Mouse (Mus musculus) neural tube, embryonic 14.5 days (tissue): ENCODE results near the gene Adap1. TPM values are rescaled to one million over a fixed set of nuclear protein-coding genes. Genes with fewer than 3 reads are reported as not detected.
A peak's percentile ranks its signal among the peaks of the same experiment; 100 is the strongest.

ENCODE experiments used
- ATAC-seq: fragments of 200-750 bp; cut with Nextera tagmentation; 2 replicates; pipeline ENCODE4 v1.8.0; 2017; ENCODE audit warnings: low read depth, mild to moderate bottlenecking, moderate TSS enrichment, moderate library complexity
- H3K27ac ChIP-seq: fragments of 300-500 bp; sonication (generic); 2 replicates; pipeline ENCODE4 v1.5.1; 2014; ENCODE audit warnings: low read depth, mild to moderate bottlenecking, control low read depth, low read length, moderate library complexity, mixed read lengths
- H3K27me3 ChIP-seq: fragments of 300-500 bp; sonication (generic); 2 replicates; pipeline ENCODE4 v1.6.1; 2014; ENCODE audit warnings: low read length; ENCODE audit not compliant: control insufficient read depth, insufficient read depth
- H3K36me3 ChIP-seq: fragments of 300-500 bp; sonication (generic); 2 replicates; pipeline ENCODE4 v1.6.1; 2014; ENCODE audit warnings: low read length, mixed read lengths; ENCODE audit not compliant: control insufficient read depth, insufficient read depth
- H3K4me1 ChIP-seq: fragments of 300-500 bp; sonication (generic); 2 replicates; pipeline ENCODE4 v1.6.1; 2014; ENCODE audit warnings: low read length; ENCODE audit not compliant: control insufficient read depth, insufficient read depth
- H3K4me2 ChIP-seq: fragments of 300-500 bp; sonication (generic); 2 replicates; pipeline ENCODE4 v1.6.1; 2014; ENCODE audit warnings: mild to moderate bottlenecking, low read depth, low read length, control low read depth
- H3K4me3 ChIP-seq: fragments of 300-500 bp; sonication (generic); 2 replicates; pipeline ENCODE4 v1.5.1; 2014; ENCODE audit warnings: low read depth, low read length, control low read depth, mixed read lengths
- H3K9ac ChIP-seq: fragments of 300-500 bp; sonication (generic); replicated peaks from 2 replicates; pipeline ENCODE4 v1.6.1; 2014; ENCODE audit warnings: low read depth, mild to moderate bottlenecking, control low read depth, low read length, mixed read lengths
- H3K9me3 ChIP-seq: fragments of 300-500 bp; sonication (generic); 2 replicates; pipeline ENCODE4 v1.6.1; 2016; ENCODE audit warnings: low read length; ENCODE audit not compliant: control insufficient read depth
- WGBS: fragments of 180-500 bp; shearing (Covaris S2); extraction: QIAGEN DNeasy Blood & Tissue Kit; methylation state at CpG from one replicate; pipeline ENCODE4 v1.1.7; 2014; 5-methylcytosine and 5-hydroxymethylcytosine counted together
- polyA plus RNA-seq: library from polyadenylated mRNA; unstranded; fragments of >200 nt; fragmentation: Nextera tagmentation; extraction: Ambion mirVana; gene quantifications from 2 replicates; pipeline ENCODE4 v1.2.1, GENCODE M21; 2014

Adap1 gene
- polyA plus RNA-seq, 1 experiment from 2014 or later: 64.6 TPM

GRCm38 (mm10) chr5:139353946-139354345 lies 28.5 kb upstream of the Adap1 start:
- 89% methylated on average over 11 of the region's 11 CpGs for WGBS
- H3K27ac ChIP-seq: no peak overlapping the region
- H3K9me3 ChIP-seq: no peaks in the 10 kb centered on the region
- no peak overlapping the region for H3K4me2 ChIP-seq
- H3K4me1 ChIP-seq: no peaks in the 10 kb centered on the region
- no peaks in the 10 kb centered on the region for H3K36me3 ChIP-seq
- no peak overlapping the region for H3K4me3 ChIP-seq
- no peak for ATAC-seq
- no peaks in the 10 kb centered on the region for H3K27me3 ChIP-seq
- H3K9ac ChIP-seq: no peak overlapping the region

- Histone ChIP-seq H3K27ac (no peak overlapping the region), H3K9me3 (no peaks in the 10 kb centered on the region), H3K27me3 (no peaks in the 10 kb centered on the region), H3K4me2 (no peak overlapping the region), H3K4me3 (no peak overlapping the region), H3K4me1 (no peaks in the 10 kb centered on the region), H3K9ac (no peak overlapping the region), H3K36me3 (no peaks in the 10 kb centered on the region)
- WGBS: 57% methylated on average over 10 of the region's 10 CpGs
- ATAC-seq: no peak
These were observed 28.1 kb upstream of the Adap1 start for GRCm38 (mm10) chr5:139353496-139353895.

GRCm38 (mm10) chr5:139352317-139352716 lies 26.9 kb upstream of the Adap1 start, which contains the start of gene Cyp2w1:
Gene Cyp2w1, plus strand, starts transcription at chr5:139352617.
- WGBS: 67% methylated on average over 6 of the region's 6 CpGs
- Histone ChIP-seq H3K4me2 (no peak within 1 kb of the TSS), H3K27me3 (no peaks in the 10 kb centered on the region), H3K4me3 (no peak within 1 kb of the TSS), H3K9ac (no peak within 1 kb of the TSS), H3K9me3 (no peaks in the 10 kb centered on the region), H3K36me3 (no peaks in the 10 kb centered on the region), H3K27ac (no peak within 1 kb of the TSS), H3K4me1 (no peaks in the 10 kb centered on the region)
- ATAC-seq: no peak

GRCm38 (mm10) chr5:139351628-139352027 lies 26.2 kb upstream of the Adap1 start:
- Histone ChIP-seq H3K4me2 (no peak overlapping the region), H3K9me3 (no peaks in the 10 kb centered on the region), H3K4me1 (no peaks in the 10 kb centered on the region), H3K9ac (no peak overlapping the region), H3K36me3 (no peaks in the 10 kb centered on the region), H3K4me3 (no peak overlapping the region), H3K27me3 (no peaks in the 10 kb centered on the region), H3K27ac (no peak overlapping the region)
- ATAC-seq: no peak
- WGBS: 35% methylated on average over 8 of the region's 8 CpGs

GRCm38 (mm10) chr5:139351134-139351533 lies 25.7 kb upstream of the Adap1 start, which contains the start of gene Cox19:
Gene Cox19, minus strand, starts transcription at chr5:139351418.
- WGBS: 58% methylated on average over 5 of the region's 5 CpGs
- H3K27me3 ChIP-seq: no peaks in the 10 kb centered on the region
- H3K9me3 ChIP-seq: no peaks in the 10 kb centered on the region
- H3K27ac ChIP-seq: no peak within 1 kb of the TSS
- no peak for ATAC-seq
- no peaks in the 10 kb centered on the region for H3K4me1 ChIP-seq
- H3K4me2 ChIP-seq: no peak within 1 kb of the TSS
- no peaks in the 10 kb centered on the region for H3K36me3 ChIP-seq
- no peak within 1 kb of the TSS for H3K4me3 ChIP-seq
- H3K9ac ChIP-seq: no peak within 1 kb of the TSS

- Histone ChIP-seq H3K9ac (no peak overlapping the region), H3K27ac (no peak overlapping the region), H3K4me2 (no peak overlapping the region), H3K9me3 (no peaks in the 10 kb centered on the region), H3K4me1 (no peaks in the 10 kb centered on the region), H3K36me3 (no peaks in the 10 kb centered on the region), H3K4me3 (no peak overlapping the region), H3K27me3 (no peaks in the 10 kb centered on the region)
- WGBS: 73% methylated on average over 6 of the region's 6 CpGs
- no peak for ATAC-seq
These were observed 24.3 kb upstream of the Adap1 start for GRCm38 (mm10) chr5:139349713-139350112.

GRCm38 (mm10) chr5:139347225-139347624 lies 21.8 kb upstream of the Adap1 start:
- Histone ChIP-seq H3K27me3 (no peaks in the 10 kb centered on the region), H3K9ac (no peak overlapping the region), H3K27ac (no peak overlapping the region), H3K4me2 (no peak overlapping the region), H3K4me1 (peaks cover 6% of the 10 kb centered on the region), H3K36me3 (peaks cover 7% of the 10 kb centered on the region; the same call in 1 of the 2 replicates), H3K4me3 (no peak overlapping the region), H3K9me3 (no peaks in the 10 kb centered on the region)
- no peak for ATAC-seq
- WGBS: 41% methylated on average over 1 of the region's 1 CpGs

GRCm38 (mm10) chr5:139345364-139345714 lies 19.9 kb upstream of the Adap1 start:
- Histone ChIP-seq H3K9ac (peak overlapping the region; percentile 8; the same call in 1 of the 2 replicates), H3K4me2 (peak overlapping the region; percentile 98), H3K27me3 (no peaks in the 10 kb centered on the region), H3K4me3 (peak overlapping the region; percentile 82), H3K27ac (0 out of 2 replicates have a peak overlapping the region, but pooled peaks have one; percentile 3), H3K4me1 (peaks cover 6% of the 10 kb centered on the region), H3K9me3 (no peaks in the 10 kb centered on the region), H3K36me3 (peaks cover 15% of the 10 kb centered on the region)
- 8% methylated on average over 5 of the region's 5 CpGs for WGBS
- no peak; the same call in 1 of the 2 replicates for ATAC-seq

- Histone ChIP-seq H3K4me2 (peak overlapping the region; percentile 98), H3K27me3 (no peaks in the 10 kb centered on the region), H3K4me3 (peak overlapping the region; percentile 82), H3K9ac (peak overlapping the region; percentile 92), H3K4me1 (peaks cover 6% of the 10 kb centered on the region), H3K27ac (peak overlapping the region; percentile 64; the same call in 1 of the 2 replicates), H3K9me3 (no peaks in the 10 kb centered on the region), H3K36me3 (peaks cover 18% of the 10 kb centered on the region)
- WGBS: under 1% methylated on average over 33 of the region's 33 CpGs
- ATAC-seq: peak; percentile 94
These were observed 19.4 kb upstream of the Adap1 start for GRCm38 (mm10) chr5:139344687-139345363.
